Mouse (Mus musculus): Measurements from ENCODE around the gene March10. TPM values are rescaled to one million over a fixed set of nuclear protein-coding genes. Genes with fewer than 3 reads are reported as not detected.

March10 gene
- not detected for polyA plus RNA-seq (2014; fragmentation: Illumina TruSeq; extraction: RNeasy Lipid Tissue Mini Kit (QIAGEN cat#74804); ENCODE audit: low read depth, low replicate concordance)

DNA sequence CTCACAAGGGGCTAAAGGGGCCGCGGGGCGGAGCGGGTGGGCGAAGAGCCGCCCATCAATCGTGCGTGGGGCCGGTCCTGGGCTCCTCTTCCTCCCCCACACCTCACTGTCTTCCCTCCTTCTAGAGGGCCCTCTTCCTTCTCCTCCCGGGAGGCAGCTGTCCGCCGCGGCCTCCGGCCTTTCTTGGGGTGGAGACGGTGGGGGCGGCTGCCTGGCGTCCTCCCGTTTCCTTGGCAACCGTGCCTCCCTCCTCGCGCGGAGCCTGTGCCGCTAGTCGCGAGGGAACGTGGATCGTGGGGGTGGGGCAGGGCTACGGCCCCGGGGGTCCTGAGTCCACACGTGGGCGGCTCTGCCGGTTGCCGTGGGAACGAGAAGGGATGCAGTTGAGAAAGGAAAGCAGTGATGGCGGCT lies at the start of gene March10:
Gene March10, minus strand, starts transcription at position 239 of the 411 bp plus-strand sequence.

Other genes with a start within 250 kb of the March10 start
- gene Mrc2, start 164.1 kb downstream of the March10 start, polyA plus RNA-seq (2014; fragmentation: Illumina TruSeq; extraction: RNeasy Lipid Tissue Mini Kit (QIAGEN cat#74804); ENCODE audit: low read depth, low replicate concordance), result 0.32 TPM
- gene Tanc2, start 133.3 kb upstream of the March10 start, polyA plus RNA-seq (2014; fragmentation: Illumina TruSeq; extraction: RNeasy Lipid Tissue Mini Kit (QIAGEN cat#74804); ENCODE audit: low read depth, low replicate concordance), result 6.1 TPM